Mouse (Mus musculus) spleen, adult 2 months (tissue): Measurements from ENCODE around the gene Slc35f3. TPM values are rescaled to one million over a fixed set of nuclear protein-coding genes. Genes with fewer than 3 reads are reported as not detected.

ENCODE experiments used
- DNase-seq, 2 experiments: peaks; one replicate each; pipeline versions ENCODE4 v3.0.0 to v3.0.0-alpha.2; 2012 to 2021; ENCODE audit warnings: low spot score in 2 of 2, low read depth in 1 of 2
- H3K27ac ChIP-seq: fragments of 200-500 bp; 2 replicates; pipeline ENCODE4 v1.5.1; 2012; ENCODE audit warnings: low read length, inconsistent platforms; ENCODE audit not compliant: insufficient read depth
- H3K27me3 ChIP-seq: fragments of 200-500 bp; 2 replicates; pipeline ENCODE4 v1.6.1; 2012; ENCODE audit warnings: mild to moderate bottlenecking, moderate library complexity, low read length, inconsistent platforms; ENCODE audit not compliant: control insufficient read depth, insufficient read depth
- H3K36me3 ChIP-seq: fragments of 200-500 bp; 2 replicates; pipeline ENCODE4 v1.6.1; 2012; ENCODE audit warnings: mild to moderate bottlenecking, low read length, inconsistent platforms; ENCODE audit not compliant: control insufficient read depth, insufficient read depth
- H3K4me1 ChIP-seq: fragments of 200-500 bp; 2 replicates; pipeline ENCODE4 v1.6.1; 2011; ENCODE audit warnings: inconsistent platforms; ENCODE audit not compliant: control insufficient read depth, insufficient read depth, insufficient read length
- H3K4me3 ChIP-seq: fragments of 200-500 bp; 2 replicates; pipeline ENCODE4 v1.5.1; 2011; ENCODE audit warnings: mild to moderate bottlenecking, inconsistent platforms; ENCODE audit not compliant: insufficient read depth, insufficient read length; ENCODE audit errors: extremely low read depth
- CTCF ChIP-seq: fragments of 200-500 bp; IDR thresholded peaks from 2 replicates; pipeline ENCODE4 v1.5.1; 2011; ENCODE audit warnings: mild to moderate bottlenecking, inconsistent platforms; ENCODE audit not compliant: insufficient read depth, insufficient read length, insufficient replicate concordance; ENCODE audit errors: extremely low read depth
- POLR2A ChIP-seq: fragments of 200-500 bp; IDR thresholded peaks from 2 replicates; pipeline ENCODE4 v1.6.1; 2011; ENCODE audit warnings: low read depth, low read length, inconsistent platforms
- WGBS: fragments of 180-500 bp; shearing (Covaris S2); methylation state at CpG from one replicate; pipeline ENCODE4 v1.1.7; 2018; 5-methylcytosine and 5-hydroxymethylcytosine counted together
- polyA plus RNA-seq: library from polyadenylated mRNA; depleted of rRNA; stranded (reverse); fragments of >200 nt; gene quantifications from 2 replicates; pipeline ENCODE4 v1.2.3, GENCODE M21; 2012

The Slc35f3 gene
- polyA plus RNA-seq, 1 experiment: not detected

GRCm38 (mm10) chr8:126299333-126299732 is 975 bp downstream of the Slc35f3 start:
- H3K4me1 ChIP-seq: no peaks in the 10 kb centered on the region; the same call in 1 of the 2 replicates
- H3K36me3 ChIP-seq: no peaks in the 10 kb centered on the region
- H3K27me3 ChIP-seq: peaks cover 6% of the 10 kb centered on the region
- H3K27ac ChIP-seq: no peak overlapping the region
- no peak for DNase-seq
- TF ChIP-seq CTCF (no peak), POLR2A (no peak)
- no peak overlapping the region for H3K4me3 ChIP-seq
- WGBS: 25% methylated on average over 7 of the region's 7 CpGs

- no peak overlapping the region for H3K27ac ChIP-seq
- TF ChIP-seq POLR2A (no peak), CTCF (no peak)
- DNase-seq: no peak
- H3K27me3 ChIP-seq: peaks cover 6% of the 10 kb centered on the region
- H3K4me3 ChIP-seq: no peak overlapping the region
- H3K4me1 ChIP-seq: no peaks in the 10 kb centered on the region; the same call in 1 of the 2 replicates
- WGBS: 89% methylated on average over 5 of the region's 5 CpGs
- no peaks in the 10 kb centered on the region for H3K36me3 ChIP-seq
Measured at GRCm38 (mm10) chr8:126300350-126300749, 2.0 kb downstream of the Slc35f3 start.

- Histone ChIP-seq H3K4me1 (no peaks in the 10 kb centered on the region; the same call in 1 of the 2 replicates), H3K27ac (no peak overlapping the region), H3K4me3 (no peak overlapping the region), H3K27me3 (peaks cover 6% of the 10 kb centered on the region), H3K36me3 (no peaks in the 10 kb centered on the region)
- no peak for DNase-seq
- WGBS: 74% methylated on average over 6 of the region's 6 CpGs
- TF ChIP-seq CTCF (no peak), POLR2A (no peak)
Measured at GRCm38 (mm10) chr8:126301580-126301979, 3.2 kb downstream of the Slc35f3 start.

GRCm38 (mm10) chr8:126307164-126307563 is 8.8 kb downstream of the Slc35f3 start:
- H3K4me3 ChIP-seq: no peak overlapping the region

GRCm38 (mm10) chr8:126309015-126309414 is 10.7 kb downstream of the Slc35f3 start:
- Histone ChIP-seq H3K27me3 (no peaks in the 10 kb centered on the region), H3K27ac (no peak overlapping the region), H3K4me1 (no peaks in the 10 kb centered on the region), H3K4me3 (no peak overlapping the region), H3K36me3 (no peaks in the 10 kb centered on the region)
- TF ChIP-seq POLR2A: no peak
- no peak for TF ChIP-seq CTCF
- 47% methylated on average over 1 of the region's 1 CpGs for WGBS
- no peak for DNase-seq

More at GRCm38 (mm10) chr8:126307164-126307563, 8.8 kb downstream of the Slc35f3 start:
- H3K36me3 ChIP-seq: no peaks in the 10 kb centered on the region
- H3K27me3 ChIP-seq: no peaks in the 10 kb centered on the region
- H3K27ac ChIP-seq: no peak overlapping the region
- no peak for DNase-seq
- WGBS: 82% methylated on average over 9 of the region's 9 CpGs
- no peaks in the 10 kb centered on the region for H3K4me1 ChIP-seq
- TF ChIP-seq CTCF (no peak), POLR2A (no peak)

GRCm38 (mm10) chr8:126324931-126325330 is 26.6 kb downstream of the Slc35f3 start:
- 55% methylated on average over 2 of the region's 2 CpGs for WGBS
- no peaks in the 10 kb centered on the region for H3K4me1 ChIP-seq
- H3K27ac ChIP-seq: no peak overlapping the region
- no peak for TF ChIP-seq CTCF
- TF ChIP-seq POLR2A: no peak
- no peaks in the 10 kb centered on the region for H3K27me3 ChIP-seq
- H3K36me3 ChIP-seq: no peaks in the 10 kb centered on the region
- DNase-seq: no peak
- no peak overlapping the region for H3K4me3 ChIP-seq

- WGBS: 72% methylated on average over 1 of the region's 1 CpGs
- no peaks in the 10 kb centered on the region for H3K4me1 ChIP-seq
- no peak for TF ChIP-seq POLR2A
- TF ChIP-seq CTCF: no peak
- H3K27me3 ChIP-seq: no peaks in the 10 kb centered on the region
- H3K4me3 ChIP-seq: no peak overlapping the region
- no peak overlapping the region for H3K27ac ChIP-seq
- H3K36me3 ChIP-seq: no peaks in the 10 kb centered on the region
- no peak for DNase-seq
Measured at GRCm38 (mm10) chr8:126326136-126326535, 27.8 kb downstream of the Slc35f3 start.
